Mouse (Mus musculus) ZHBTc4 (cell line): ENCODE results near the gene Mtpn.

ENCODE experiments used
- DNase-seq: peaks from one replicate; pipeline ENCODE4 v3.0.0-alpha.2; 2011; ENCODE audit warnings: low read depth, low spot score

The Mtpn gene

GRCm38 (mm10) chr6:35539304-35540009 is at the start of gene Mtpn:
TSS of gene Mtpn (minus strand) at chr6:35539888.
- peak; percentile 99 for DNase-seq

GRCm38 (mm10) chr6:35568731-35569130 is 29.0 kb upstream of the Mtpn start:
- DNase-seq: no peak

- peak; percentile 11 for DNase-seq
Observed at GRCm38 (mm10) chr6:35567755-35568154, 28.1 kb upstream of the Mtpn start.

GRCm38 (mm10) chr6:35559950-35560349 is 20.3 kb upstream of the Mtpn start:
- no peak for DNase-seq

GRCm38 (mm10) chr6:35544352-35544751 is 4.7 kb upstream of the Mtpn start:
- DNase-seq: no peak

- no peak for DNase-seq
Observed at GRCm38 (mm10) chr6:35542656-35543400, 3.1 kb upstream of the Mtpn start.

GRCm38 (mm10) chr6:35540377-35540776 is 689 bp upstream of the Mtpn start:
- DNase-seq: peak; percentile 7

- no peak for DNase-seq
Observed at GRCm38 (mm10) chr6:35538757-35539303, 858 bp downstream of the Mtpn start.

- no peak for DNase-seq
Observed at GRCm38 (mm10) chr6:35536021-35536420, 3.7 kb downstream of the Mtpn start.

GRCm38 (mm10) chr6:35513362-35513761 is 26.3 kb downstream of the Mtpn start:
- no peak for DNase-seq

GRCm38 (mm10) chr6:35504781-35505180 is 34.9 kb downstream of the Mtpn start:
- DNase-seq: no peak

GRCm38 (mm10) chr6:35502904-35503303 is 36.8 kb downstream of the Mtpn start:
- no peak for DNase-seq

- DNase-seq: no peak
Observed at GRCm38 (mm10) chr6:35499978-35500667, 39.6 kb downstream of the Mtpn start.

GRCm38 (mm10) chr6:35497406-35497805 is 42.3 kb downstream of the Mtpn start:
- no peak for DNase-seq

- no peak for DNase-seq
Observed at GRCm38 (mm10) chr6:35493851-35494250, 45.8 kb downstream of the Mtpn start.

- DNase-seq: no peak
Observed at GRCm38 (mm10) chr6:35479651-35480335, 59.9 kb downstream of the Mtpn start.

GRCm38 (mm10) chr6:35476830-35477229 is 62.9 kb downstream of the Mtpn start:
- DNase-seq: no peak

- no peak for DNase-seq
Observed at GRCm38 (mm10) chr6:35463450-35464395, 76.0 kb downstream of the Mtpn start.

GRCm38 (mm10) chr6:35462484-35462883 is 77.2 kb downstream of the Mtpn start:
- DNase-seq: no peak
